Mouse (Mus musculus): Measurements from ENCODE around the gene Tppp3. TPM values are rescaled to one million over a fixed set of nuclear protein-coding genes. Genes with fewer than 3 reads are reported as not detected.

Gene Tppp3
- polyA plus RNA-seq, 1 experiment, result 14.4 TPM

DNA sequence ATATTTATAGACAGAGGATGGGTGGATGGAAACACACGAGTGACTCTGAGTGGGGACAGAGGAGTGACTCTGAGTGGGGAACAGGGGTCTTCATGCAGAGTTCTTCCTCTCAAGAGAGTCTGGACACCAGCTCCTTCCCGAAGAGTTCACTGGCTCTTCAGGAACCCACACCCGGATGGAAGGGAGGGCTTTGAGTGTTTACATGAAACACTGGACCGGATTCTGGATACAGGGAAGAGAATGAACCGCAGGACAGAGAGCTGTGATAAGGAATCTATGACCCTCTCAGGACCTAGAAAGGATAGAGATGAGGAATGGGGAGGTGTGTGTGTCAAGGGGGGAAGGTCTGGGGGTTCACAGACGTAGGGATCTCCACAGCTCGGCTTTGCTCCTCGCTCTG lies 46.0 kb upstream of the Tppp3 start:
- peaks cover 2% of the 10 kb centered on the region for H3K4me1 ChIP-seq (ENCODE audit: control insufficient read depth, insufficient read depth, low read length)
- H3K4me3 ChIP-seq (ENCODE audit: low read depth, low read length), result no peak overlapping the region
- H3K36me3 ChIP-seq (ENCODE audit: control insufficient read depth, insufficient read depth, low read length, poor library complexity, severe bottlenecking), result no peaks in the 10 kb centered on the region
- H3K27me3 ChIP-seq (ENCODE audit: control insufficient read depth, insufficient read depth, low read length, poor library complexity, severe bottlenecking), result no peaks in the 10 kb centered on the region; the same call in 1 of the 2 replicates
- no peaks in the 10 kb centered on the region for H3K9me3 ChIP-seq (replicated peaks; ENCODE audit: control insufficient read depth, insufficient read depth, low read length, poor library complexity, severe bottlenecking)
- no peak for TF ChIP-seq EP300 (IDR thresholded peaks at IDR 0.05; ENCODE audit: insufficient read depth, low read depth, low read length)
- no peak overlapping the region for H3K9ac ChIP-seq (ENCODE audit: low read depth, poor library complexity, severe bottlenecking)
- H3K27ac ChIP-seq (ENCODE audit: insufficient read depth, low read length), result no peak overlapping the region

DNA sequence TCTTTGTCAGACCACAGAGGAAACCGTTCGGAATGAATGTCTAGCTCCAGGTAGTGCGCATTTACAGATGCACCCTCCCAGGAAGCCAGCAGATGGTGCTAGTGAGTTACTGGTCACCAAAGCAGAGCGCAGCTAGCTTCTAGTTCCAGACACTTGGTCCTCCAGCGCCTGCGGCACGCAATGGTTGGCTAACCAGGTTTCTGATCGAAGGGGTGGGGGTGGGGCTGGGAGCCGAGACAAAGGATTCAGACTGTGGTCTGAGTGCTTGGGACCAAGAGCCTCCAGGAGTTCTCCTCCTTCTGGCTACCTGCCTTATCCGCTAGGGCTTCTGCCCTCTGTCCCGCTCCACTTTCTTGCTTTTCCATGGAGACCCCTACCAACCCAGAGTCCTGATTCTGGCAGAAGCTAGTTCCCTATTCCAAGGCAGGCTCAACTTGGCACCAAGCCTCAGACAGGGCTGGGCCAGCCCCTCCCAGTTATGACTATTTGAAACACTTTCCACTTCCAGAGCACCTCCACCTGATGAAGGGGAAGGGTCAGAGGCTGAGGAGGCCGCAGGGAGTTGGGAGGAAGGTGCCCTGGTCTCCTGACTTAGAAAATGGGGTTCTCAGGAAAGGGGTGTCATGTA lies 44.8 kb upstream of the Tppp3 start:
- Histone ChIP-seq H3K36me3 (ENCODE audit: control insufficient read depth, insufficient read depth, low read length, poor library complexity, severe bottlenecking) (no peaks in the 10 kb centered on the region), H3K27ac (ENCODE audit: insufficient read depth, low read length) (no peak overlapping the region), H3K9ac (ENCODE audit: low read depth, poor library complexity, severe bottlenecking) (peak overlapping the region; percentile 18; the same call in 1 of the 2 replicates), H3K4me3 (ENCODE audit: low read depth, low read length) (peak overlapping the region; percentile 35; the same call in 1 of the 2 replicates), H3K9me3 (replicated peaks; ENCODE audit: control insufficient read depth, insufficient read depth, low read length, poor library complexity, severe bottlenecking) (no peaks in the 10 kb centered on the region), H3K27me3 (ENCODE audit: control insufficient read depth, insufficient read depth, low read length, poor library complexity, severe bottlenecking) (no peaks in the 10 kb centered on the region; the same call in 1 of the 2 replicates), H3K4me1 (ENCODE audit: control insufficient read depth, insufficient read depth, low read length) (peaks cover 2% of the 10 kb centered on the region)
- TF ChIP-seq EP300 (IDR thresholded peaks at IDR 0.05; ENCODE audit: insufficient read depth, low read depth, low read length) (0 out of 2 replicates have a peak, but pooled peaks have one; percentile 21), POLR2A (IDR thresholded peaks at IDR 0.05; ENCODE audit: insufficient read depth, low read length) (no peak), CTCF (IDR thresholded peaks at IDR 0.05; ENCODE audit: low read depth, low read length) (peak; percentile 92)

DNA sequence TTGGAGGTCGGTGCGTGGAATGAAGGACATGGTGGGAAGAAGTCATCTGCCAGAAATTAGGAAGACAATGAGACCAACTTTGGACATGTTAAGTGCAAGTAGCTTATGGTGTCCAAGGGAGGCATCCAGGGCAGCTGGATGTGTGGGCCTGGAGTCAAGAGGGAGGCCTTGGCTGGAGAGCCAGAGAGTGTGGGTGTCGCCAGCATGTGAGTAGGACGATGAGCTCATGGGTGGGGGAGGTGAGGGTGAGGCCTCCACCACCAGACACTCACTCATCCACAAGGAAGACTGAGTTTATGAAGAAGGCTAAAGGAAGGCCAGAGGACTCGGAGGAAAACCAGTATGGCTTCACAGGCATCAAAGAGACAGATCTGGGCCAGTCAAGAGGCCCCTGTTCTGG lies 43.3 kb upstream of the Tppp3 start:
- TF ChIP-seq POLR2A (IDR thresholded peaks at IDR 0.05; ENCODE audit: insufficient read depth, low read length) (no peak), EP300 (IDR thresholded peaks at IDR 0.05; ENCODE audit: insufficient read depth, low read depth, low read length) (no peak), CTCF (IDR thresholded peaks at IDR 0.05; ENCODE audit: low read depth, low read length) (no peak)
- H3K4me1 ChIP-seq (ENCODE audit: control insufficient read depth, insufficient read depth, low read length), result peaks cover 2% of the 10 kb centered on the region
- H3K9me3 ChIP-seq (replicated peaks; ENCODE audit: control insufficient read depth, insufficient read depth, low read length, poor library complexity, severe bottlenecking), result no peaks in the 10 kb centered on the region
- H3K27ac ChIP-seq (ENCODE audit: insufficient read depth, low read length), result no peak overlapping the region
- H3K36me3 ChIP-seq (ENCODE audit: control insufficient read depth, insufficient read depth, low read length, poor library complexity, severe bottlenecking), result no peaks in the 10 kb centered on the region
- H3K9ac ChIP-seq (ENCODE audit: low read depth, poor library complexity, severe bottlenecking), result no peak overlapping the region
- H3K27me3 ChIP-seq (ENCODE audit: control insufficient read depth, insufficient read depth, low read length, poor library complexity, severe bottlenecking), result no peaks in the 10 kb centered on the region; the same call in 1 of the 2 replicates
- no peak overlapping the region for H3K4me3 ChIP-seq (ENCODE audit: low read depth, low read length)

DNA sequence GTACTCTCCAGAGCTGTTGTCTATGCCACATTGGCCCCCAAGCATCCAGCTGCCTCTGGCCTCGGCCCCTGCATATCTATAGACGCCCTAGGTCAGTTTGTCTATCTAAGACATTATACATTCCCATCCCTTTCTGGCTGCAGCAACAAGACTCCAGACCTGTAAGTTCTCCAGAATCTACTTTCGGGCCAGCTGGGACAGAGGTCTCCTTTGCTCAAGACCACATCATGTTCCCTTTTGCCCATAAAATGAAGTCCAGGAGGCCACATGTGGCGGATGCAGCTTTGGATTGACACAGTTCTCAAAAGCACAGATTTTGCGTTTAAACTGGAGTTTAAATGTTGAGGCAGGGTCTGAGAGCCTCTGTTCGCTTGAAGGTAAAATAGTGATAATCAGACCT lies 42.9 kb upstream of the Tppp3 start:
- Histone ChIP-seq H3K9ac (ENCODE audit: low read depth, poor library complexity, severe bottlenecking) (no peak overlapping the region), H3K4me1 (ENCODE audit: control insufficient read depth, insufficient read depth, low read length) (peaks cover 2% of the 10 kb centered on the region), H3K9me3 (replicated peaks; ENCODE audit: control insufficient read depth, insufficient read depth, low read length, poor library complexity, severe bottlenecking) (no peaks in the 10 kb centered on the region), H3K27ac (ENCODE audit: insufficient read depth, low read length) (no peak overlapping the region), H3K27me3 (ENCODE audit: control insufficient read depth, insufficient read depth, low read length, poor library complexity, severe bottlenecking) (no peaks in the 10 kb centered on the region), H3K4me3 (ENCODE audit: low read depth, low read length) (no peak overlapping the region), H3K36me3 (ENCODE audit: control insufficient read depth, insufficient read depth, low read length, poor library complexity, severe bottlenecking) (no peaks in the 10 kb centered on the region)
- no peak for TF ChIP-seq CTCF (IDR thresholded peaks at IDR 0.05; ENCODE audit: low read depth, low read length)
- TF ChIP-seq EP300 (IDR thresholded peaks at IDR 0.05; ENCODE audit: insufficient read depth, low read depth, low read length), result no peak
- no peak for TF ChIP-seq POLR2A (IDR thresholded peaks at IDR 0.05; ENCODE audit: insufficient read depth, low read length)

DNA sequence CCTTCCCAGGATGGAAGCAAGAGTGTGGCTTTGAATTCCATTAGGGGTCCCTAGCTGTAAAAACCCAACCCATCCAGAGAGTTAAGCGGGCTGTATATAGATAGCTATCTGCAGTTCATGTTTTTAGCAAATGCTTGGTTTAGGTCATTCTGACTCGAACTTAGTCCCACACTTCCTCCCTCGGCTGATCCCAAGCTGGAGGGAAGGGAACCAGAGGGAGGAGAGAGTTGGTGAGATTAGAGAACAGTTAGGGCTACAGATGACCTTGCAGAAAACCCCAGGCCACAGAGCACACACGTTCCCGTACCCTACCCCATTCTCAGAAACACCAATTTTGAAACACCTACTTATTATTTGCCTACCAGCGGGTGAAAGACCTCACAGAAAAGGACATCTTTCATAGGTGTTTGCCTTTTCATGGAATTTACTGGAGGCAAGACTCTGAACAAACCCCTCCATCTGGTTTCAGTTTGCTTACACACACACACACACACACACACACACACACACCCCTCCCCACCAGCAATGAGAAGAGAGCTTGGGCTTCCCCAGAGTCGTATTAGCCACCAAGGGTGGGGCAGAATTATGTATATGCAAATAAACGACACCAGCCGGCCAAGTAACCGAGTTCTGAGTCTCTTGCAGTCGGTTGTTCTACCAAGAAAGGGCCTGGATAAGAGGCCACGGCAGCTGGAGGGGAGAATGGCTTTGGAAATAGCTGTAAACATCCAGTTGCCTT lies 38.8 kb upstream of the Tppp3 start:
- Histone ChIP-seq H3K9ac (ENCODE audit: low read depth, poor library complexity, severe bottlenecking) (no peak overlapping the region), H3K4me1 (ENCODE audit: control insufficient read depth, insufficient read depth, low read length) (peaks cover 3% of the 10 kb centered on the region), H3K4me3 (ENCODE audit: low read depth, low read length) (no peak overlapping the region), H3K27me3 (ENCODE audit: control insufficient read depth, insufficient read depth, low read length, poor library complexity, severe bottlenecking) (no peaks in the 10 kb centered on the region), H3K27ac (ENCODE audit: insufficient read depth, low read length) (no peak overlapping the region), H3K9me3 (replicated peaks; ENCODE audit: control insufficient read depth, insufficient read depth, low read length, poor library complexity, severe bottlenecking) (no peaks in the 10 kb centered on the region), H3K36me3 (ENCODE audit: control insufficient read depth, insufficient read depth, low read length, poor library complexity, severe bottlenecking) (no peaks in the 10 kb centered on the region)
- no peak for TF ChIP-seq CTCF (IDR thresholded peaks at IDR 0.05; ENCODE audit: low read depth, low read length)

DNA sequence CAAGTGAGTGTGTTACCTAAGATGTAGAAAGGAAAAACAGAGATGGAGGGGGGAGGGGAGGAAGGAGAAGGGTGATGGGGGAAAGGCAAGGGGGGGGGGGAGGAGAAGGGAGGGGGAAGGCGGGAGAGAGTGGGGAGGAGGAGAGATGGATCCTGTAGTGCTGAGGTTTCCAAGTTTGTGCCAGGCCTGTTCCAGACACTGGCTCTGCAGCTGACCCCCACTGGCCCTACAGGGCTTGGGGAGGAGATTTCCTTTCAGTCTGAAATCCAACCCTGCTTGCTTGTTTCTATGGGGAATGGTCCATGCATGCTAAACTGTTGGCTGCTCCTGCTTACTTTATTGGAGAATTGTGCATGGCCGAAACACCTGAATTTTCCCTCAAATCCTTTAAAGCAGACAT lies 37.4 kb upstream of the Tppp3 start:
- H3K27ac ChIP-seq (ENCODE audit: insufficient read depth, low read length), result no peak overlapping the region

More for the DNA sequence above, 37.4 kb upstream of the Tppp3 start:
- Histone ChIP-seq H3K4me1 (ENCODE audit: control insufficient read depth, insufficient read depth, low read length) (peaks cover 2% of the 10 kb centered on the region), H3K36me3 (ENCODE audit: control insufficient read depth, insufficient read depth, low read length, poor library complexity, severe bottlenecking) (no peaks in the 10 kb centered on the region), H3K27me3 (ENCODE audit: control insufficient read depth, insufficient read depth, low read length, poor library complexity, severe bottlenecking) (no peaks in the 10 kb centered on the region), H3K9me3 (replicated peaks; ENCODE audit: control insufficient read depth, insufficient read depth, low read length, poor library complexity, severe bottlenecking) (no peaks in the 10 kb centered on the region), H3K9ac (ENCODE audit: low read depth, poor library complexity, severe bottlenecking) (no peak overlapping the region), H3K4me3 (ENCODE audit: low read depth, low read length) (no peak overlapping the region)
- TF ChIP-seq CTCF (IDR thresholded peaks at IDR 0.05; ENCODE audit: low read depth, low read length), result no peak
- TF ChIP-seq EP300 (IDR thresholded peaks at IDR 0.05; ENCODE audit: insufficient read depth, low read depth, low read length), result no peak
- TF ChIP-seq POLR2A (IDR thresholded peaks at IDR 0.05; ENCODE audit: insufficient read depth, low read length), result no peak
